Mouse (Mus musculus) heart, postnatal 36 days (tissue): ENCODE results near the gene Fam228a. TPM values are rescaled to one million over a fixed set of nuclear protein-coding genes. Genes with fewer than 3 reads are reported as not detected.
"Not testable (repeated sequence)": the region's sequence is repeated elsewhere in the genome, so short reads cannot be mapped to it uniquely, and the experiment has no call there.

Experiments
- DNase-seq, 2 experiments: peaks; one replicate each; pipeline ENCODE4 v3.0.0; 2021 to 2022
- intact Hi-C: fragments of 180-260 bp; cut with DNase I; formaldehyde crosslinking; loops from one replicate; pipeline ENCODE4 v1.15.1; 2025
- total RNA-seq, 2 experiments: library from RNA; stranded (reverse); gene quantifications; 2 replicates each; pipeline ENCODE4 v1.2.3; 2021

Gene Fam228a
- not detected for total RNA-seq

DNA sequence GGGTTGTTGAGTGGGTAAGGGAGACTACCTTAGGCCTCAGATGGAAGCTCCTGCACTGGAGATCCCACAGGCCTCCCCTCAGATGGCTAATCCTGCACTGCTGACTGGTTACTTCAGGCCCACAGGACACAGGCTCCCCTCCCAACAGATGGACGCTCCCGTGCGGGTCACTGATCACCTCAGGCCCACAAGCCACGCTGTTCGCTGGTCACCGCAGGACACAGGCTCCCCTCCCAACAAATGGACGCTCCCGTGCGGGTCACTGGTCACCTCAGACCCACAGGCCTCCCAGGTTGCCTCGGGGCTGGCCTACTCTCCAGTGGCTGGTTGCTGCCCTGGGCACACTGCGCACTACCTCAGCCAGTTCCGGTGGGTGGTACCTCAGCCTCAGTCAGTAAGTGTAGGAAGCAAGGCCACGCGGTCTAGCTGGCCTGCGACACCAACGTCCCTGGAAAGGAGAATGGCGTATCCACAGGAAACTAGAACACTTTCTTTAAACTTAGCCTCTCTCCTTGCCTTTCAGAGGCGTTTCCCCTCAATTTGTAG, at the start of gene Fam228a:
TSS of gene Fam228a (minus strand) at position 400 of the 546 bp plus-strand sequence.
- intact Hi-C loops, result no loop called here
- DNase-seq, result no peak

DNA sequence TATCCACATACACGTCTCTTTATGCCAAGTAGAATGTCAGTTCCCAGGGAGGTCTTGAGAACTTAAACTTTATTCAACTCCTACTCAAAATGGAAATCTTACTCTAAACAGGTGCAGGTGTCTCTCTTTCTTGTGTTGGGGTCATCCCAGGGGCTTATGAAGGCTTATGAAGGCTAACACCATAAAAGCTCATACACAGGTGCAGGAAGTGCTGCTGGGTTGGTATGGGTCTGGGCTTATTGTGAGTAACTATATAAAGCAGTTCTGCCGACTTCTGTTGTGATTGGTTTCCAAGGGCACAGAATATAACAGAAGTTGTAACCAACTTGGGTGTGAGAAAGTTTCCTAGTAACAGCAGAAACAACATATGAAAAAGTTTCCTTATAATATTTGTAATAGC, 46.2 kb upstream of the Fam228a start:
- intact Hi-C loops, result no loop called here
- no peak for DNase-seq

DNA sequence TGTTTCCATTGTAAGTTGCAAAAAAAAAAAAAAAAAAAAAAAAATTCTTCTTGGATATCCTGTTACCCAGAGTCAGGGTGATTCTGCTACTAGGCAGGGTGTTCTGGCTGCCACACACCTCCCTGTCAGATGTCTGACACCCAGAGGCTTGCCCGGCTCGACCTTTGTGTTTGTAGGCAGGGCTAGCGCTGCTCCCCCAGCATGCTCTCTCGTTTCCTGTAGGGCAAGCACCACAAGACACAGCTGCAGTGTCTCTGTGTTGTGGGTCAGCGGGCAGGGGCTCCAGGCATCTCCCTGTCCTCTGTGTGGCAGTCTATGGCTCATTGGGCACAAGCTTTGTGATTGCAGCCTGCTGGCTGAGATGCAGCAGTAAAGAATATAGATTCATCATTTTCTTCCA, 45.4 kb upstream of the Fam228a start:
- intact Hi-C loops, result no loop called here
- no peak for DNase-seq

- intact Hi-C loops, DNase-seq: not testable (repeated sequence)
These were observed 43.6 kb upstream of the Fam228a start for GRCm38 (mm10) chr12:4781725-4782404.

- intact Hi-C loops, result no loop called here
- DNase-seq, result no peak
These were observed 43.0 kb upstream of the Fam228a start for GRCm38 (mm10) chr12:4781270-4781669.

DNA sequence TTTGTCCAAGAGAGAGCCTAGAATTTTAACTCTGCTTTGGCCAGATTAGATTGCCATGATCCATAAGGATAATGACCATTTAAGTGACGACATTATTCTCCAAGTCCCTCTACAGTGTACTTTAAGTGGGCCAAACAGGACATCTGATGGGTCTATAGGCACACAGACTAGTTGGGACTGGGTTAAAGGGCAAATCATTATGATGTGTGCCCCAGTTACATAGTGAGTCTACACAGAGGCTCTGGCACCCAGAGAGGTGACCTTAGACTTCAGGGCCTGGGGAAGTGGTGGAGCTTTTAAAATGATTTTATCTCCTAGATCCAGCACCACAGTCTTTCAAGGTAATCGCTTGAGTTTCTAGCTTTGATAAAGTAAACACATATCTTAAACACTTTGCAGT, 42.0 kb upstream of the Fam228a start:
- intact Hi-C loops, result no loop called here
- no peak for DNase-seq

DNA sequence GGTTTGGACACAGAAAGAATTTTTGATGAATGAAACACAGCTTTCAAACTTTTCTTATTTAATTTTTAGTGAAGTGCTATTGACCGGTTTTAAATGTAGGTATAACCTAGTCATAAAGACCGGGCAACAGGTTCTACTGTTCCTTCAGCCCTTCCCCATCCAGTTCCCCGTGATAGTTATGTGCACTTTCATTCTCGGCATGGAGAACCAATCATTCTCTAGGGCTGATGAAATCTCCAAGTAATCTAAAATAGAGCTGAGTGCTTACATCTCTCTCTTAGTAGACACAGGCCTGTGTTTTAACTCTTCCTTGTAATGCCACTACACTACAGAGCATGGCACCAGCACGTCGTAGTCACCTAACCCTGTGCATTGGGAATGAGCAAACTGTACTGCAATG, 39.5 kb upstream of the Fam228a start:
- intact Hi-C loops, result no loop called here
- DNase-seq, result no peak

DNA sequence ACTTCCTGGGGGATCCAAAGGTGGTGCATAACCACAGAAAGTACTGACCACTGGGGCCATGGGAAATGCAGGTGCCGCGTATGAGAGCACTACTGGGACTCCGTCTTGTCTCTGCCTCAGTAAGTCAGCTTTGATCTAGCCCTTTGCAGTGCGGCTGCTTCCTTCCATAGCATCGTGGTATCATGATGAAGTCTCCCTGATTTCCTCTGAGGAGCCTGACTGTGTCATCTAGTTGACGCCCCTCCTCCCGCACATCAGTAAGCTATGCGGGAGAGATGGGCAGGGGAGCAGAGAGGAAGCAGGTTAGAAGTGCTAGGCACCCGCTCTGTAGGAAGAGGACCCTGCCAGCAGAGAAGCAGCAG, 37.3 kb upstream of the Fam228a start:
- intact Hi-C loops, result no loop called here
- DNase-seq, result no peak

- intact Hi-C loops, result no loop called here
- no peak for DNase-seq
These were observed 36.8 kb upstream of the Fam228a start for GRCm38 (mm10) chr12:4774895-4775587.

DNA sequence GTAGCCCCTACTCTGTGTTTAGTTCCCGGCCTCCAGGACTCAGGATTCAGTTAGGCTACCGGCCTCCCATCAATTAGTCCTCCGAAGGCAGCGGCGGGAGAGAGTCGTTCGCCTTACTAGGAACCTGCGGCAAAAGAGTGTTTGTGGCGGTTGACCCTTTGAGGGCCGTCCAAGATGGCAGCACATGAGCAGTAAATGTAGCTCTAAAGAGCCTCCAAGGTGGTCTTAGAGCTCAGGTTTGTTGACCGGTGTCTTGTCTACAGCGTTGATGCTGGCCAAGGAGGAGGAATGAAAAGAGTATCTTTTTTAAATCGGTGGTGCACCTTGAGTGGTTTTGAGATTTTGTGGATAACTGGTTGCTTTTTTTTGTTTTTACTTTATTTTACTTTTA, 31.1 kb upstream of the Fam228a start:
- intact Hi-C loops, result loop anchor here (1.0 to 5.0 kb wide), 4 partner anchors 48 to 197 kb away; partner anchors contain the start of genes Atad2b, Gm3625, Itsn2 and Sf3b6
- DNase-seq, result no peak

DNA sequence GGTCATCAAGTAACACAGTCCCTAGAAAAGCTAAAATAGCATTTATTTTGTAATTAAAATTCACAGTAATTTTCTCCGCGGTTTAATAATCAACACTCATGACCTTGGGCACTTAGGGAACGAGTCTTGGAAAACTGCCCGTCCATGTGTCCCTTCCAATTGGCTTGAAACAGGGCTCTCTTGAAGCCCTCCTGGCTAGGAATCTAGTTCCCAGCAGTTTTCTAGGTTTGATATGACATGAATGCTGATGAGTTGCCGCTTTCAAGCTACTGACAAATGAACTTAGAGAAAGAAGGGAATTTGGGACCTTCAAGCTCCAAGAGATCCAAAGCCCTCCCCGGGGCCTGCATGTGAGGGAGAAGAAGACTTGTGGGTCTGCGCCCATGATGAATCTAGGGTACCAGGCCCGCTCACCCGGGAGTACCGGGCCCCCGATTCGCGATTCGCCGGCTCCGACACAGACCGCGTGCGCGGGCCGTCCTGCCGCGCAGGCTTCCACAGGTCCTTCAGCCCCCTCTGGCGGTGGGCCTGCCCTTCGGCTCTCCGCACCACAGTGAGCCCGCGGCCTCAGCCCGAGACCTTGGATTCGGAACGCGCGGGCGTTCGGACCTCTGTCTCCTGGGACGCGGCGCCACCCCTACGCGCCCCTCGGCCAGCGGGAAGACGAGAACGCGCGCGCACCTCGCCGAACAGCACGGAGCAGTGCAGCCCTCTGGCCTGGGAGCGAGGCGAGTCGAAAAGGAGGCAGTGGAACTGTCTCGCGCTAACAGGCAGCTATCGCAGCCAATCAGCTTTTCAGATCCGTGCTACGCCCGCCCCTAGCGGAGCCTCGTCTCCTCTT, 30.5 kb upstream of the Fam228a start, which contains the start of the genes Pfn4 and Fam228b:
TSS of gene Pfn4 (plus strand) at position 531 of the 841 bp plus-strand sequence.
TSS of gene Fam228b (minus strand) at position 776 of the 841 bp plus-strand sequence.
- DNase-seq, result peak; percentile 99 to 100
- intact Hi-C loops, result loop anchor here (1.0 to 5.0 kb wide), 4 partner anchors 49 to 196 kb away; partner anchors contain the start of genes Atad2b, Gm3625, Itsn2 and Sf3b6

GRCm38 (mm10) chr12:4757060-4757459, 18.8 kb upstream of the Fam228a start:
- intact Hi-C loops, result no loop called here
- DNase-seq, result no peak

DNA sequence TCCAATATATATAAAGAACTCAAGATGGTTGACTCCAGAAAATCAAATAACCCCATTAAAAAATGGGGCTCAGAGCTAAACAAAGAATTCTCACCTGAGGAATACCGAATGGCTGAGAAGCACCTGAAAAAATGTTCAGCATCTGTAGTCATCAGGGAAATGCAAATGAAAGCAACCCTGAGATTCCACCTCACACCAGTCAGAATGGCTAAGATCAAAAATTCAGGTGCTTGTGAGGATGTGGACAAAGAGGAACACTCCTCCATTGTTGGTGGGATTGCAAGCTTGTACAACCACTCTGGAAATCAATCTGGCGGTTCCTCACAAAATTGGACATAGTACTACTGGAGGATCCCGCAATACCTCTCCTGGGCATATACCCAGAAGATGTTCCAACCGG, 16.2 kb upstream of the Fam228a start:
- DNase-seq, intact Hi-C loops: not testable (repeated sequence)

- peak; percentile 18 to 20 for DNase-seq
- intact Hi-C loops, result no loop called here
These were observed 6.3 kb upstream of the Fam228a start for GRCm38 (mm10) chr12:4744486-4744885.

GRCm38 (mm10) chr12:4742183-4742582, 4.0 kb upstream of the Fam228a start:
- intact Hi-C loops, result no loop called here
- DNase-seq, result no peak

DNA sequence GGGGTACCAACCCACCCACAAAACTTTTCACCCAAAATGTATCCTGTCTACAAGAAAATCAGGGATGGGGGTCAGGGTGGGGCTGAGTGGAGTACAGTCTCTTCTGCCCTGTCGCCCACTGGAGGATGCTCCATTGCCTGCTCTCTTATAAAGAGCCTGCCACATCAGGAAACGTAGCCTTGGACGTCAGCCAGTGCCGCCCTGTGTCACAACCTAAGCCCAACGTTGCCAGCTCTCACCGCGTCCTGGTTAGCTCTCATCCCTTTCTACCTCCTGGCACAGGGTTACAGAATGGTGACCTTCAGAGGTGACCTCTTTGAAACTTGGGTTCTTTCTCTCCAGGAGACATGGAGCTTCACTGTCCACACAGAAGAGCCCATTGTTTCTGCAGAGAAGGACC, 2.6 kb upstream of the Fam228a start:
- no peak for DNase-seq
- intact Hi-C loops, result no loop called here

DNA sequence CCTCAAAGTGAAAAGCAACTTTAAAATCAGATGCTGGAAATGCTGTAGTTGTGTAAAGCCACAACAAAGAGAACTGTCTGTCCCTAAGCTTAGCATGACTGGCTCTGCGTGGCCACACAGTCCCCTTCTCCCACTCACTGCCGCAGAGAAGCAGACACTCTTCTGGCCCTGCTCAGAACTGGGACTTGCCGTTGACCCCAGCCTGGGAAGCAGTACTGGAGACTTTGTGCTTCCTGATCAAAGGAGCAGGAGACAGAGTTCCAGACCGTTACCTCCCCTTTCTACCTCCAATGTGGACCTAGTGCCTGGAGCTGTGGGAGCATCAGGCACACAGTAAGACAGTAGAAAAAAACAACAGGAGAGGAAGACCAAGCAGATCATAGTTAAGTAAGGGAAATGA, 5.9 kb downstream of the Fam228a start:
- intact Hi-C loops, result no loop called here
- no peak for DNase-seq

DNA sequence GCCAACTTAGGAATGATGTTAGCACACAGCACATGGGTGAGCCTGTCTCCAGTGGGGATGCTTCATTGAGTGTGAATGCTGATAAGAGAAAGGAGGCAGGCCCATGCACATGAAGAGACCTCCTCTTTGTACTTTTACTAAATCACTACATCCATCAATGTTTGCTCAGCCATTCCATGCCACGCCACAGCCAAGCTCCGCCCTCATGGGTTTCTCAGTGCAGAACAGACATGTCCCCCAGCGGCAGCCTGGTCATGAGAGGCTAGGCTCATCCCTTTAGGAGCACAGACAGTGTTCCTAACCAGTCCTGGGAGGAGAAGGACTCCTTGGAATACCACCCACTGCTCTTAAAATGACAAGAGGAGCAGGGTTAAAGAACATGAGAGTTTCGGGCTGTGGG, 6.6 kb downstream of the Fam228a start:
- no peak for DNase-seq
- intact Hi-C loops, result no loop called here

GRCm38 (mm10) chr12:4729165-4729564, 9.1 kb downstream of the Fam228a start:
- intact Hi-C loops, result no loop called here
- DNase-seq, result no peak

GRCm38 (mm10) chr12:4719762-4720754, 18.2 kb downstream of the Fam228a start:
- intact Hi-C loops, result no loop called here
- DNase-seq, result no peak
